Mouse (Mus musculus) cortical plate, adult 2 months (tissue): ENCODE results near the gene Plac8. TPM values are rescaled to one million over a fixed set of nuclear protein-coding genes. Genes with fewer than 3 reads are reported as not detected.

Experiments
- H3K27ac ChIP-seq: fragments of 200-500 bp; 2 replicates; pipeline ENCODE4 v1.5.1; 2012; ENCODE audit warnings: low read length, control low read depth, inconsistent platforms; ENCODE audit not compliant: insufficient read depth
- H3K4me1 ChIP-seq: fragments of 200-500 bp; 2 replicates; pipeline ENCODE4 v1.6.1; 2011; ENCODE audit warnings: low read length; ENCODE audit not compliant: control insufficient read depth, insufficient read depth
- H3K4me3 ChIP-seq: fragments of 200-500 bp; 2 replicates; pipeline ENCODE4 v1.5.1; 2011; ENCODE audit warnings: mild to moderate bottlenecking, low read length, control low read depth; ENCODE audit not compliant: insufficient read depth
- CTCF ChIP-seq: fragments of 200-500 bp; IDR thresholded peaks from 2 replicates; pipeline ENCODE4 v1.5.1; 2011; ENCODE audit warnings: mild to moderate bottlenecking, control low read depth, low read length; ENCODE audit not compliant: insufficient read depth; ENCODE audit errors: extremely low read depth
- POLR2A ChIP-seq: fragments of 200-500 bp; IDR thresholded peaks from 2 replicates; pipeline ENCODE4 v1.6.1; 2011; ENCODE audit warnings: mild to moderate bottlenecking, low read length, control low read depth; ENCODE audit not compliant: insufficient read depth; ENCODE audit errors: extremely low read depth
- polyA plus RNA-seq: library from polyadenylated mRNA; depleted of rRNA; stranded (reverse); fragments of >200 nt; gene quantifications from 2 replicates; pipeline ENCODE4 v1.2.3, GENCODE M21; 2012; rRNA removed

Gene Plac8
- 0.55 and 0.96 TPM in 2 replicates for polyA plus RNA-seq

- no peak for TF ChIP-seq CTCF
- no peak for TF ChIP-seq POLR2A
- H3K27ac ChIP-seq: no peak within 1 kb of the TSS
- H3K4me1 ChIP-seq: no peaks in the 10 kb centered on the region
- H3K4me3 ChIP-seq: no peak within 1 kb of the TSS
Measured at GRCm38 (mm10) chr5:100572069-100572468, at the start of gene Plac8. Gene Plac8, minus strand, starts transcription at chr5:100572245.

- TF ChIP-seq CTCF: no peak
- TF ChIP-seq POLR2A: no peak
- Histone ChIP-seq H3K4me1 (no peaks in the 10 kb centered on the region), H3K27ac (no peak overlapping the region), H3K4me3 (no peak overlapping the region)
Measured at GRCm38 (mm10) chr5:100620952-100621351, 48.9 kb upstream of the Plac8 start.

- H3K27ac ChIP-seq: no peak overlapping the region
- no peaks in the 10 kb centered on the region for H3K4me1 ChIP-seq
- no peak overlapping the region for H3K4me3 ChIP-seq
- TF ChIP-seq POLR2A (no peak), CTCF (no peak)
Measured at GRCm38 (mm10) chr5:100619586-100620275, 47.7 kb upstream of the Plac8 start.

- TF ChIP-seq POLR2A (no peak), CTCF (no peak)
- H3K27ac ChIP-seq: no peak overlapping the region
- no peaks in the 10 kb centered on the region for H3K4me1 ChIP-seq
- H3K4me3 ChIP-seq: no peak overlapping the region
Measured at GRCm38 (mm10) chr5:100613896-100614768, 42.1 kb upstream of the Plac8 start.

- no peak overlapping the region for H3K4me3 ChIP-seq
- no peaks in the 10 kb centered on the region for H3K4me1 ChIP-seq
- no peak overlapping the region for H3K27ac ChIP-seq
- TF ChIP-seq CTCF: no peak
- TF ChIP-seq POLR2A: no peak
Measured at GRCm38 (mm10) chr5:100607868-100608267, 35.8 kb upstream of the Plac8 start.

GRCm38 (mm10) chr5:100607090-100607762, 35.2 kb upstream of the Plac8 start:
- Histone ChIP-seq H3K4me1 (no peaks in the 10 kb centered on the region), H3K4me3 (no peak overlapping the region), H3K27ac (no peak overlapping the region)
- TF ChIP-seq POLR2A: no peak
- no peak for TF ChIP-seq CTCF

- no peak overlapping the region for H3K27ac ChIP-seq
- TF ChIP-seq POLR2A: no peak
- H3K4me1 ChIP-seq: no peaks in the 10 kb centered on the region
- H3K4me3 ChIP-seq: no peak overlapping the region
Measured at GRCm38 (mm10) chr5:100605828-100606229, 33.8 kb upstream of the Plac8 start.

GRCm38 (mm10) chr5:100604061-100604460, 32.0 kb upstream of the Plac8 start:
- Histone ChIP-seq H3K27ac (no peak overlapping the region), H3K4me3 (no peak overlapping the region), H3K4me1 (no peaks in the 10 kb centered on the region)
- no peak for TF ChIP-seq POLR2A
- TF ChIP-seq CTCF: no peak

GRCm38 (mm10) chr5:100601864-100602263, 29.8 kb upstream of the Plac8 start:
- TF ChIP-seq CTCF (no peak), POLR2A (no peak)

More at GRCm38 (mm10) chr5:100601864-100602263, 29.8 kb upstream of the Plac8 start:
- H3K27ac ChIP-seq: no peak overlapping the region
- no peaks in the 10 kb centered on the region for H3K4me1 ChIP-seq
- no peak overlapping the region for H3K4me3 ChIP-seq
